Mouse (Mus musculus): ENCODE data around the gene Nup50. TPM values are rescaled to one million over a fixed set of nuclear protein-coding genes. Genes with fewer than 3 reads are reported as not detected.
"Not testable (repeated sequence)": the region's sequence is repeated elsewhere in the genome, so short reads cannot be mapped to it uniquely, and the experiment has no call there.

The Nup50 gene
- total RNA-seq (2021): 10 to 100 TPM; 31.0 to 32.5 TPM

DNA sequence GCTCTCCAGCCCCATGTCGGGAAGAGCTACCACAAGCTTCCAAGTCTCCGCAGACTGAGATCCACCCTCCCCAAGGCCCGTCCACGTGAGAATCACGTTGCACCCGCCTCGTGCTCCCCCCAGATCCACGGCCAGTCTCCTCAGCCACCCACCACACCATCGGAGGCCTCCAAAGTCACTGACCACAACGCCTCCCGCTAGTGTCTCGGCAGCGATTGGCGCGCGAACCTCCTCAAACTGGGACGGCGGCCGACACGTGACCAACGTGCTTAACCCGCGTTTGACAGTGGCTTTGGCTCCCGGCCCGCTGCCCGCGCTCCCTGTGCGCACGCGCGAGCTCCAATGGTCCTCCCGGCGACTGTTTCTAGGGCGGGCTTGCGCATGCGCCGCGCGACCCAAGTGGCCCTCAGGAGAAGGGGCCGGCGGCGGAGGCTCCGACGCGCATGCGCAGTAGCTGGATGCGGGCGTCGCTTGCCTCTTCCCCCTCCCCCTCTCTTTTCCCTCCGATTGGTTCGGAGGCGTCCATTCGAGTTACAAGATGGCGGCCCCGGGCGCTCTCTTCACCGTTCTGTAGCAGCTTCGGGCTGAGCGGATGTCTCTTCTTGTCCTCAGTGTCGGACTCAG is at the start of gene Nup50:
Gene Nup50 (plus strand): TSS at position 528 of the 624 bp plus-strand sequence.
- peak; percentile 100 for DNase-seq (ENCODE audit: extremely low spot score in 1 of 2, low spot score in 1 of 2)

DNA sequence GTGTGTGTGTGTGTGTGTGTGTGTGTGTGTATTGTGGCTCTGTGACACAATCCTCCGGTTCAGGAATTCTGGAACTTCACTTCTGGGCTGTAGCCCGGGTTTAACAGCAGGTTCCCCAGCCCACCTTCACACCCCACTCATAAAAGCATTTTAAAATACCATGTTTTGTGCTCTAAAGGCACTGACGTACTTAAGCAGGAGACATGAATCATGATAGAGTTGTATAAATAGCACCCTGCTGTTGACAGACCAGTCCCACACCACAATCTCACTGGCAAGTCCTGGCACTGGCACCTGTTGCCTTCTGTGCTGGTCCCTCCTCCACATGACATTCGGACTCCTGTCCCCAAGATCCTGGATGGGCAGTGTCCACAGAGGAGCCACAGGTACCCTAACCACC is 49.3 kb upstream of the Nup50 start:
- no peak for DNase-seq (ENCODE audit: extremely low spot score in 1 of 2, low spot score in 1 of 2)

DNA sequence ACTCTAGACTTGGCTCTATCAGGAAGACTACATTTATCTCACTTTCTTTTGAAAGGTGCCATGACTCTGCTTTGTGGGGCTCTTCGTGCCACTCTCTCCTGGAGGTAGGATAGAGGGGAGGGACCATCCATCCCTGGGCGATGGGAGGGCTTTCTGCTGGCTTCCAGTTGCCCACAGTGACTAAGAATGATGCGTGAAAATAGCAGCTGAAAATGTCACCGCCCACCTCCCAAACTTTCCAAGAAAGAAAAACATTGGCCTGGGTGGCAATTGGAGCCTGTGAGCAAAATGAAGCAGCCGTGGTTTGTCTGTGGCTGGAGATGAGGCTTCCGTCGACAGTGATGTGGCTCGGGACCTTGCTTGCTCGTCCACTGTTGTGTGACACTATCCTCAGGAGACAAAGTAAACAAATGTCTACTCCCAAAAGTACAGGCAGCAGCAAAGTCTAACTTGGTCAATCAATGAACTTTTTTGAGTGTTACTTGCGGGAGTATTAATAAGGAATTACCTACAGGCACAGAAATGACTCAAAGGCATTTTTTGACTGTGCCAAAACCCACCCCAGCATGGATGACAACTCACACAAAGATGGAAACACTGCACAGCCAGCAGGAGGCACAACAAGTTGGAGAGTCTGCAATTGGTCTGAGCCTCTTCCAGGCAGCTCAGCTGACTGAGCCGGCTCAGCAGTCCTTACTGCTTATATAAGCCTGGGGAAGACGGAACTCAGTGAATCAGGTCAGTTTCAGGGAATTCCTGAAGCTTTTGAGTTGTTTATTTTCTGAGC is 46.0 kb upstream of the Nup50 start:
- DNase-seq (ENCODE audit: extremely low spot score in 1 of 2, low spot score in 1 of 2): no peak

DNA sequence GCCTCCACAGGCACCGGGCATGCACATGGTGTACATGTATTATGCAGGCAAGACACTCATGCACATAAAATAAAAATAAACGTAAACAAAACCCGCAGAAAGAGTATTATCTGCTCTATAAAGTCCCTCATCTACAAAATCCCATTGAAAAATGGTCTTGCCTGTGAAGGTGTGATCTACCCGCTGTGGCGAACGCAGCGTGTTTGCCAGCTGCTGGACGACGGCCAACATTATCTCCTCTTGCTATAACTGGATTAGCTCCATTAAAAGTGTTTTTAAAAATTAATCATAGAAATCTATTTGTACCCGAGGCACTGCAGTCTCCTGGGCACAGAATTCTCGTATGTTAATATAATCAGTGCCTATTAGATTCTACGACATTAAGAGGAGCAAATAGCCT is 35.1 kb upstream of the Nup50 start:
- peak in 1 of 2 experiments; percentile 50 for DNase-seq (ENCODE audit: extremely low spot score in 1 of 2, low spot score in 1 of 2)

DNA sequence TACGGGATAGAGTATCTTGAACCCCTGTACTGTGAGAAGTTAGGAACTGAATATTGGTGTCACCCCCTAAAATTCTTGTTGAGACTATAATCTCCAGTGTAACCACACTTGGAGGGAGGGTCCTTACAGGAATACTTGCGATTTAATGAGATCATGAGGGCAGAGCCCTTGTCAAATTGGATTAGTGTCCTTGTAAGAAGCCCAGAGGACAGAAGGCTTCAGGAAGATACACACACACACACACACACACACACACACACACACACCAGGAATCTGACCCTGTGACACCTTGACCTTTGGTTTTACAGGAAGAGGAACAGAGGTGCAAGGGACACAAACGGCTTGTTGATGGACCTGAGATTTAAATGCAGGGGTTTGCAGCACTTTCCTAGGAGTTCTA is 32.0 kb upstream of the Nup50 start:
- DNase-seq (ENCODE audit: extremely low spot score in 1 of 2, low spot score in 1 of 2): no peak

DNA sequence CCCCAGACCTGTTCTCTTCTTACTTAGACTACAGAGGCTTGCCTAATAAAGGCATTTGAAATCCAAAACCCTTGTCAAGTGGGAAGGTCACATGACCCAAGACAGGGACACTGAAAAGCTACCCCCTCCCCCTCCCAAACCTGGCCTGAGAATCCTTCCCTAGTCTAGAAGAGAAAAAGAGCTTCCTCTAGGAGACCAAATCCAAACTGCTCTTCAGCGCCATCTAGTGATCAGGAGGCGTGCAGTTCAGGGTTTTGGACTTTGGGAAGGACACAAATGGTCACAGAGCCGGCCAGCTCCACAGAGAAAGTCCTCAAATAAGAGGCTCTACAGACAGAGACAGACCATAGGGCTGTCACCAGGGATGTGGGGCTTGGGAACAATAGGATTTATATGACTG is 31.6 kb upstream of the Nup50 start:
- peak; percentile 47 to 76 for DNase-seq (ENCODE audit: extremely low spot score in 1 of 2, low spot score in 1 of 2)

DNA sequence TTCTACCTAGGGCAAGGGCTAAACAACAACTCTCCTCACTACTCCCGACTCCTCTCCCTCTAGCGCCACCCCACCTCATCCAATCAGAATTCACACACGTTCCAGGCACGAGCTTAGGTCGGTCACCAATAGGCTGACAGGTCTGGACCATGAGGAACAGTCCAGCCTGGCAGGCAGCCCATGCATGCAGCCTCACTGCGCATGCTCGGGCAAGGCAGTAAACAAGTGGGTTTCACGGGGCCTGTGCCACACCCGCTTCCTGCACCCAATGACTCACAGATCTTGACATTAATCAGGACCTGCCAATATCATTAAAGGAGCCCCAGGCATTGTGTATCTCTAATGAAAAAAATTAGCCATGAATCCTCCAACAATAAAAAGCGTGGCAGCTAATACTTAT is 27.0 kb upstream of the Nup50 start:
- DNase-seq (ENCODE audit: extremely low spot score in 1 of 2, low spot score in 1 of 2): not testable (repeated sequence)

DNA sequence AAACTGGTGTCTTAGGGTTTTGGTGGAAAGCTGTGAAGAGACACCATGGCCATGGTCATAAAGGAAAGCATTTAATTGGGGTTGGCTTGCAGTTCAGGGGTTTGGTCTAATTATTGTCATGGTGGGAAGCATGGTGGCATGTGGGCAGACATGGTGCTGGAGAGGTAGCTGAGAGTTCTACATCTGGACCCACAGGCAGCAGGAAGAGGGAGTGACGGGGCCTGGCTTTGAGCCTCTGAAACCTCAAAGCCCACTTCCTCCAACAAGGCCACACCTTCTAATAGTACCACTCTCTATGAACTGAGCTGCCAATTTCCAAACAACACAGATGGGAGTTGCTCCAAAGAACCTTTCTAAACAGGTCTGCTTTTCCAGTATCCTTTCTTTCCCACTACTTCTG is 26.5 kb upstream of the Nup50 start:
- DNase-seq (ENCODE audit: extremely low spot score in 1 of 2, low spot score in 1 of 2): no peak

DNA sequence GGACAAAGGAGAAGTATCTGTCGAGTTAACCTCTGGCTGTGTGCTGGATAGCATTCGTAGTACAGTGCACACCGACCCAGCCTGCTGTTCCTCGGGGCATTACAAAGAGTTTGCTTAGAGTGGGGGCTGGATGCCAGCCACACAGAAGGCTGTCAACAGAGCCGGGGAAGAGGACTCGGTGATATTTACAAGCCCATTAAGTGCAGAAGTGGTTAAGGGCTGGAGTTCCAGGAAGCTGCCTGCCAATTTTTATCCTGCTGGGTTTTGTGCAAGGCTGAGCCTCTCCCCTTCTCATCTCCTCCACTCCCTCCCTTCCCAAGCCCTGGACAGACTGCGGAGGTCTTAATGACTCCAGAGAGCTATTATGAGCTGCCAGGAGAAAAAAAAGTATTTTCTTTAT is 25.1 kb upstream of the Nup50 start:
- DNase-seq (ENCODE audit: extremely low spot score in 1 of 2, low spot score in 1 of 2): no peak

DNA sequence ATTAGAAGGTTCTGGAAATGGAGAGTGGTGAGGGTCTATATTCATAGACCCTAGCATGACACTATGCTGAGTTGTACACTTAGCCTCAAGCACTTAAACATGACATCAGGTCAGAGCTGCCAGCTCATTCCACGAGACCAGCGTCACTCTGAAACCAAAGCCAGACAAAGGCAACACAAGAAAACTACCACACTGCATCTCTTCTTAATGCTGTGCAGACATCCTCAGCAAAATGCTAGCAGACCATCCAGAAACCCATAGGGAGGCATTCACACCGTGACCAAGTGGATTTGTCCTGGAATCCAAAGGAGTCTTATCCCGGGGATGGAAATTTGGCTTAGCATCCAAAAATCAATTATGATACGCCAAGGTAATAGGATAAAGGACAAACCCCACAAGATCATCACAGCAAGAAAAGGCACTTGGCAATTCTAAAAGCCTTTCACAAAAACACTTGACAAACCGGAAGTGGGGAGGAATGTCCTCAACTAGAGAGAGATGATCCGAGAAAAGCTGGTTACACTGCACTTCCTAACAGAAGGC is 19.3 kb upstream of the Nup50 start:
- no peak for DNase-seq (ENCODE audit: extremely low spot score in 1 of 2, low spot score in 1 of 2)

DNA sequence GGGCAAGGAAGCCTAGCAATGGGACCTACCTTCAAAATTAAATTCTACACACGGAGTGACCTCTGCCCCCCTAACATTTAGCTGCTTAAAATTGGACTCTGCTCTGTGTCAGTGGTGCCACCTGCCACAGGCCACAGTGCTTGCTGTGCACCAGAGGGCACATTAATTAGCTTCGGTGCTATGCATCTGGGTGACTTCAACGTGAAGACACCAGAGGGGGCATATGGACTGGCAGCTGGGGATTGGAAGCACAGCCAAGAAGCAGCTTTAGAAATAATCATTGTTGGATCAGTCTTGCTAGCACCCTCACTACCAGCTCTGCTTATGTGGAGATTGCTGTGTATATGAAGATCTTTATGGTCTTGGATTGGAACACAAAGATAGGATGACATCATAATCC is 10.0 kb upstream of the Nup50 start:
- no peak for DNase-seq (ENCODE audit: extremely low spot score in 1 of 2, low spot score in 1 of 2)

DNA sequence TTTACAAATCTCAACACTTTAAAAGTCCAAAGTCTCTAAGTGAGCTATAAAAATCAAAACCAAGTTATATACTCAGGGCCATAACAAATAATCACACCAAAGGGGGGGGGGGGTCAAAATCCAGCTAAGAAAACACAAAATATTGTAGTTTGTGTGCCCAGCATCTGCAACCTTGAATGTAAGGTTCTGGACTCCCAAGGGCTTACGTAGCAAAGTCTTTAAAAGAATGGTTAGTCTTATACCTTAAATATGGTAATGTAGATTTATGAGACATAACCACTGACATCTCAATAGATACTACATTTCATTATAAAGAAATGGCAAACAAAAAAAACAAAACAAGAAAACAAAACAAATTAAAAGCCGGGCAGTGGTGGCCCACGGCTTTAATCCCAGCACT is 3.3 kb upstream of the Nup50 start, which contains the start of gene Gm29666:
Gene Gm29666 (minus strand): TSS at position 101 of the 400 bp plus-strand sequence.
- DNase-seq (ENCODE audit: extremely low spot score in 1 of 2, low spot score in 1 of 2): no peak

DNA sequence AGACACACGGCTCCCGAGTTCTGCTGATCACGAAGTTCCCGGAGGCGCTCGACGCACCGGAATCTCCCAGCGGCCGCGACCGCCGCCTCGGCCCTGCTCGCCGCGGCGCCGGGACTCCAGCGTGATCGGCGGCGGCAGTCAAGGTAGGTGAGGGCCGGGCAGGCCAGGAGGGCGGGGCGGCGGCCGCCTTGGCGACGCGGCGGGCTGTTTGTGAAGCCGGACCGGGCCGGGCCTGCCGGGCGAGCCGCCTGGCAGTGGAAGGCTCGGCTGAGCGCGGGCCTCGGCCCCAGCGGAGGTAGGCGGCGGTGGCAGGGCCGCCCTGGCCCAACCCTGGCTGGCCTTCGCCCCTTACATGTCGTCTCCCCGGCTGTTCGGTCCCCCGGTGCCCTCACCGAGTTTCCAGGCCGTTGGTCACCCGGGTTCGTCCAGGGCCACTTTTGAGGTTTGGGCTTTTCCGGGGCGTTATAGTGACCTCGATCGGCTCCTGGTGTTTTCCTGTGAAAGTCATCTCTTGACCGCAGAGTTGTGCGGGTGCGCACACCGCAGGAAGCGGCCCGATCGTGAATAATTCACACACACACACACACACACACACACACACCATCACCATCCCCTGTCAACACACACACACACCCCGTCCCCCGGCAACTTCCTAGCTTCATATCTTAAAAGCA is 434 bp downstream of the Nup50 start:
- no peak for DNase-seq (ENCODE audit: extremely low spot score in 1 of 2, low spot score in 1 of 2)

DNA sequence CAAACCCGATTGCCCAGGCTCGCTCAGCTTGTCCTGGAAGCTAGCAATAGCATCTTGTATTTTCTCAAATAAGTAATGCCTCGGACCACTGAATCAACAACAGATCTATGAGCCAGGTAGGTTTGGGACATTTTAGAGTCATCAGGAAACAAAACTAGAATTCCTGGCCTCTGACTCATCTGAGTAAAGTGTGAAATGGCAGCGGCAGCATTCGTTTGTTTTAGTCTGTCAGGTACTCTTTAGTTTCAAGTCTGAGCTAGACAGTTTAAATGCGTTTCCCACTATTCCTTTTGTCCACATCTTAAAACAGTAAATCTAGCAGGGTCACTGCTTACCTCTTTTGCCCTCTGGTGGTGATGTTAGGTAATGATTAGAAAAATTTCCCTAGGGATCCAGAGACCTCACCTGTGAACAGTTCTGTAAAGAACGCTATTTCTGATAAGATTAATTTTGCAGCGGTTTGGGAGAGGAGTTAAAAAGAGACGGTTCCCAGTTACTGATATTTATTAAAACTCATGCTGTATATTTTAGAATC is 1.6 kb downstream of the Nup50 start:
- DNase-seq (ENCODE audit: extremely low spot score in 1 of 2, low spot score in 1 of 2): no peak

DNA sequence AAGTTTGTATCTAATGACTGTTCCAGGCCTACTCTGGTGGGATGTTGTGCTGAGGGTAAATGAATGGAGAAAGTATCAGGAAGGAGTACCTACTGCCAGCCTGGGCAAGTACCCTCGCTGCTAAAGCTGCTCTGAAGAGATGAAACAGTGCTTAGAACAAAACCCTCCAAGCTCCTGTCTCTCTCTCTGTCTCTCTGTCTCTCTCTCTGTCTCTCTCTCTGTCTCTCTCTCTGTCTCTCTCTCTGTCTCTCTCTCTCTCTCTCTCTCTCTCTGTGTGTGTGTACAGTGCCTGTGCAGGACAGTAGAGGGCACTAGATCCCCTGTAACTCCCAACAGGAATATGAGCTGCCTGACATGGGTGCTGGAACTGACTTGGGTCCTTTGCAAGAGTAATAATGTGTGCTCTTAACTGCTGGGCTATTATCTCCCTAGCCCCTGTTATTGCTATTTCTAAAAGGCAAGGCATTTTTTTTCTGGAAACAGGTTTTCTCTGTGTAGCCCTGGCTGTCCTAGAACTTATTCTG is 2.3 kb downstream of the Nup50 start:
- no peak for DNase-seq (ENCODE audit: extremely low spot score in 1 of 2, low spot score in 1 of 2)

DNA sequence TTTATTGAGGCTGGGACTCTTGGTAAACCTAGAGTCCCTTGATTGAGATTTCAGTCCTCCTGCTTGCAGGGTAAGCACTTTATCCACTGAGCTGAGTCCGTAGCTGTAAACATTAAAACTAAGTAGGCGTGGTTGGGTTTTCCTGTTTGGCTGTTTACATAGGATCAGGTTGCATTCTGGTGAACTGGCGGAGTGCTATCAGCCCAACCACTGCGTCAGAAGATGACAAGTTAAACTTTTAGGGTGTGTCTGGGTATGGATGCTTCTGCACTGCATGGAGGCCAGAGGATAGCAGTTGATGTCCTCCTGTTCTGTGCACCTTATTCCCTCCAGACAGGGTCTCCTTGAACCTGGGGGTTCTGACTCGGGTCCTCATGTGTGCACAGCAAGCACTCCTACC is 9.1 kb downstream of the Nup50 start:
- DNase-seq (ENCODE audit: extremely low spot score in 1 of 2, low spot score in 1 of 2): no peak

DNA sequence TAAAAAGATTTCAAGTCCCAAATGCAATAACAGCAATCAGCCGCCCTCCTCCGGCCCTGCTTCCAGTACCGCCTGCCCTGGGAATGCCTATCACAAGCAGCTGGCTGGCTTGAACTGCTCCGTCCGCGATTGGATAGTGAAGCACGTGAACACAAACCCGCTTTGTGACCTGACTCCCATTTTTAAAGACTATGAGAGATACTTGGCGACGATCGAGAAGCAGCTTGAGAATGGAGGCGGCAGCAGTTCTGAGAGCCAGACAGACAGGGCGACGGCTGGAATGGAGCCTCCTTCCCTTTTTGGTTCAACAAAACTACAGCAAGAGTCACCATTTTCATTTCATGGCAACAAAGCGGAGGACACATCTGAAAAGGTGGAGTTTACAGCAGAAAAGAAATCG is 11.7 kb downstream of the Nup50 start:
- no peak for DNase-seq (ENCODE audit: extremely low spot score in 1 of 2, low spot score in 1 of 2)

DNA sequence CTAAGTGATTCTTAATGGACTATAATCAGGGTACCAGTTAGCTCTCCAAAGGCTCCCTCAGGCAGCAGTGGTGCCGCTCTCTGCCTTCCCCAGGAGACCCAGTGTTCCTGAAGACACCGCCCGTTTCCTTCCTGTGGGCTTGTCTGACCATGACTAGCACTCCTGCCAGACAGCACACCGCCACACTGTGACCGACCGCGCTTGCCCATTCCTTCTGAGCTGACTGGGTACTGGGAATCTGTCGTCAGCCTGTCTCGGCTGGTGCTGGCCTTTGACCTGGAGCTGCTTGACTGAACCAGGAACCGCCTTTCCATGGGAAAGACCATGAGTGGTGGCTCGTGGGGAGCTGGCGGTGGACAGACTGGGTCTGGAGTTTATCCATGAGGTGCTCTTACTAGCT is 16.9 kb downstream of the Nup50 start:
- no peak for DNase-seq (ENCODE audit: extremely low spot score in 1 of 2, low spot score in 1 of 2)

DNA sequence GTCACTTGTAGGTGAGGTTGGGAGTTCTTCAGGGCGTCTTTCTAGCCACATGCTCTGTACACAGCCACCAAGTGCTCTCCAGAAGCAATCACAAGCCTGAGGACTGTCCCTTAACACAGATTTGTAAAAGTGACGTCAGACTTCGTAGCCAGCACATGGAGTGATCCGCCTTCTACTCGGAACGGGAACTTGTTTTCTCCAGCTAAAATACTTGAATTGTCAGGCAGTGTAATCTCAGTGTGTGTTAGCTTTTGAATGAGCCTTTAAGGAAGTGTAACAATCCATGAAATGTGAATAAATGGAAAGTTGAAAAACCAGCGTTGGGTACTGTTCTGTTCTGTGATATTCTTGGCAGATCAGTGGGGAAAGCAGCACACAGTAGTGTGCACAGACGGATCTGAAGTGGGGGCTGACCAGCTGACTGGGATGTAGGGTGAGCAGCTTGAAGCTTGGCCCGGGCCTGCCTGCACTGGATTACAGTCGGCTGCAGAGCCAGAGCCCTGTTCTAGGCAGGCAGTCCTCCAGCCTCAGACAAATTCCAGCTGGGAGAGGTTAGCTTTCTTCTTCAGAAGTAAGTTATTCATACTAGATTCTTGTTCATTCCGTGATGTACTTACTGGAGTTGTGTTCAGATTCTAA is 19.6 kb downstream of the Nup50 start:
- no peak for DNase-seq (ENCODE audit: extremely low spot score in 1 of 2, low spot score in 1 of 2)

DNA sequence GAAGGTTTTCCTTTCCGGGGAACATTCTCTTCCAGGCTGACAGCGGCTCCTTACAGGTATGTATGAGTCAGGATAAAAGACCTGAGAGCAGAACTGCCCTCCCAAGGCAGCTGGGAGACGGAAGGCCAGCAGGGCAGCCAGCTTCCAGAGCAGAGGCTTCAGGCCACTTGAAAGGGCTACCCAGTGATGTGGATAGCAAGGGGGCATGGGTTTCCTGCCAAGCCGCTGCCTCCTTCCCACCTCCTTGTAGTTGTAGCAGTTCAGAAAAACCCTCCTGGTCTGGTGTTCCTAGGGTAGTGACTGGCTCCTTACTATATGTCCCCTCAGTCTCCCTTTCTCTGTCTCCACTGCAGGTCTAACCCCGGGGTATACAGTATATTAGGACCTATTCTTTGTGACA is 21.1 kb downstream of the Nup50 start:
- DNase-seq (ENCODE audit: extremely low spot score in 1 of 2, low spot score in 1 of 2): no peak
